Mouse (Mus musculus): ENCODE data around the gene Hist1h2ac.

Gene Hist1h2ac

DNA sequence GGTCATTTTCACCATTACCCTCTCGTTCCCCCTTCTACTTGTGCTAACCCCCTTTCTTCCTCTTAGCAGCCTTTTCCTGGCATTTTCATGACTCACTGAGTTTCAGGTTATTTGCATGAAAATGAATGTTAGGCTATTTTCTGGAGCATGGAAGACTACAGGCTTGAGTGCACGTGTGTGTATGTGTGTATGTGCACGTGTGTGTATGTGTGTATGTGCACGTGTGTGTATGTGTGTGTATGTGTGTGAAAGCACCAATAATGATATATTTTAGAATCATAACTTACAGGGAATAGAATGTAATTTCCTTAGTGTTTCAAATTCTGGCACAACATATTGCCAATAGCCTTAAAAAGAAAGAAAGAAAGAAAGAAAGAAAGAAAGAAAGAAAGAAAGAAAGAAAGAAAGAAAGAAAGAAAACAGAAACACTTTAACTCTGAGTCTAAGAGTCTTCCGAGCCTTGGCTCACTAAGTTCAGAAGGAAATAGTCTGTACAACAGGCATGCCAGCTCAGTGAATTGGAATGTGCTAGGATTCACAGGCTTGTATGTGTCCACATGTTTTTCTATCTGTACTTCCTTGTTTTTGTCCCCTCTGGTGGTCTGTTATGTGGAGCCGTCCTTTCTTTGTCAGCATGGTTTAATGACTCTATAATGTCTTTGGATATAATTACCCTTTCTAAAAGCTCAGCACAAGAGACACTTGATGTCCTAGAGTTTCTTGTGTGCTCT is 23.9 kb downstream of the Hist1h2ac start:
- no peak for DNase-seq (ENCODE audit: low read depth, low spot score)

Data from R1 (cell line).